Mouse (Mus musculus): ENCODE results near the gene Adam15. TPM values are rescaled to one million over a fixed set of nuclear protein-coding genes. Genes with fewer than 3 reads are reported as not detected.

Gene Adam15
- total RNA-seq (2022) = 100 to 1,000 TPM; 104 to 122 (median 108) TPM

DNA sequence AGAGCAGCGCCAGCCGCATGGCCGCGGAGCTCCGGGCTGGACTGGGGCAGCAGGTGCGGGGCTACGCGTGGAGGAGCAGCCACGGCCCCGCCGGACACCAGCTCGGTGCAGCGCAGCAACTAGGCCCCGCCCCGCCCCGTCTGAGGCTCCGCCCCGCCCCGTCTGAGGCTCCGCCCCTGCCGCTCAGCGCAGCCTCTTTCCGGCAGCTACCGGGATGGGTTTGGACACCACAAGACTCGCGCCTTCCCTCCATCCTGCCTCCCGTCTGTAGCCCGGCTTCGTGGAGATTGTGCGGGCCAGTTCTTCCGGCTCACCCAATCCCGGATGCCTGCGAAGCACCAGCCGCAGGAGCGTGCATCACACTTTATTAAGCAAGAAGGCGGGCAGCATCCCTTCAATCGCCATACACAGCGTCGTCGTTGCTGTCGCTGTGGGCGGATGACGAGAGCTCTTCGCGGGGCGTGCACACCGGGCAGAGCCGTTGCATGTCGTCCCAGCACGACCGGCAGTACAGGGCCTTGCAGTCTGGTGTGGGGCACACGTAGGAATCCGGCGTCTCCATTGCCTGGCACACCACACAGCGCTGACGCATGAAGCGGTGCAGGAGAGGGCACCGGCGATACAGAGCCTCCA, at the start of gene Adam15:
Gene Adam15, minus strand, starts transcription at position 128 of the 633 bp plus-strand sequence.
- DNase-seq (ENCODE audit: low spot score in 2 of 2) = peak; percentile 84 to 88

DNA sequence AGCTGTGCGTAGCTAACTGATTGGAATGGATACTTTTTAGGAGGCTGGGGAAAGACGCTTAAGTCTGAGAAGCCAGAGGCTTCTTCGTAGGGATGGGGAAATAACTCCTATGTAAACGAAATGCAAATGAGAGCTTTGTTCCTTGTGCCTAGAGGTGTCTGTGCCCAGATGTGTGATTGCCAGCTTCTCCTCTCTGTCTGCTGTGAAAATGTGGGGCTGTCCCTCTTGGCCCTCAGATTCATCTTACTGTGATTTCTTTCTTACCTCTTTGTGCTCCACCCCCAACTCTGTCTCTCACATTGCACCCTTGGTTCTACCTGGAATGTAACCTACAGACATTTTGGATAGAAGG, 46.8 kb upstream of the Adam15 start:
- DNase-seq (ENCODE audit: low spot score in 2 of 2) = no peak

DNA sequence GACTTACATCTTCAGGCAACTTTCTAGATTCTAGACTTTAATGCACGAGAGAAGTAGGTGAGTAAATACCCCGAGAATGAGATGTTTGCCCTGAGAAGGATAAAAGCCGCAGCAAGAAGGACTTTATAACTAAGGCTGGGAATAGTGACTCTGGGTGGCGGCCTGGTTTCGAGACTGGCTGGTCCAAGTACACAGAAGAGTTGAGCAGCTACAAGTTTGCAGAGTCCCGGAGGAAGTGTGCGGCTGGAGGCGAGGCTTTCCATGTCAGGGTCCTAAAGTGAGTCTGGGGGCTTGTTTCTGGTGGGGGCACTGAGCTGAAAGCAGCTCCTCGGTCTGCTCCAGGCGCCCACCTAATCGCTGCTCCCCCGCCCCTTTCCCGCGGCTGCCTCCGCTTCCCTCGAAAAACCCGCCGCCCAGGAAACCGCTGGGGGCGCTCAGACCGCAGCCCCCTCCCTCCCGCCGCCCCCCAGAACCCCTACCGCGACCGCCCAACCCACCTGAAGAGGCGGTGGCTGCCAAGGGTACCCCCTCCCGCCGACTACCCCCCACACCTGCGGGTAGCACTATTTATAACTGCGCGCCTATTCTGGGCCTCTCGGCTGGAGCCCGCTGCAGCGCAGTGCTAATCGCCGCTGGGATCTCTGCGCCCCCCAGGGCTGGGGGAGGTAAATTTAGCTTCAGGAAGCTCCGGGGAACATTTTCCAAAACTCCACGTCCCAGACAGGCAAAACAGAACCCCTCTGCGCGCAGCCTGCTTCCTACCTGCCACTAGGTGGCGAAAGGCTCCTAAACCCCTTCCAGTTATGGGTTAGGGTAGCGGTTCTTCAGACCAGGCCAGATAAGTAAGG, 46.2 kb upstream of the Adam15 start:
- DNase-seq (ENCODE audit: low spot score in 2 of 2) = no peak

DNA sequence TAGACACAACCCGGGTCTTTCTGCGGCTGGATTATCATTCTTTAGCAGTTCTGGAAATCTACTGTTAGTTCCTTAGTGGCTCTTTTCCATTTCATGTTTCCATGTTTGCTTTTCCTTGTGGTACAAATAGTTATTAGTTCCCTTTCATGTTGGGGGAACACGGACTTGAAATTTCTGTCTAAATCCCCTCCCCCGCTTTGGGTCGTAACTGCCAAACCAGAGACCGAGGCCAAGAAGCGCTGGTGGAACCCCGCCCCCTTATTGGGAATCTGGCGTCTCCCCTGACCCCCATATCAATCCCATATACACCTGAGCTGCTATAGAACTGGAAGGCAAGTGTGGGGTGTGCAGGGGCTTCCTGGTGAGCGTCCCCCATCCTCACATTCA, 45.6 kb upstream of the Adam15 start:
- no peak for DNase-seq (ENCODE audit: low spot score in 2 of 2)

DNA sequence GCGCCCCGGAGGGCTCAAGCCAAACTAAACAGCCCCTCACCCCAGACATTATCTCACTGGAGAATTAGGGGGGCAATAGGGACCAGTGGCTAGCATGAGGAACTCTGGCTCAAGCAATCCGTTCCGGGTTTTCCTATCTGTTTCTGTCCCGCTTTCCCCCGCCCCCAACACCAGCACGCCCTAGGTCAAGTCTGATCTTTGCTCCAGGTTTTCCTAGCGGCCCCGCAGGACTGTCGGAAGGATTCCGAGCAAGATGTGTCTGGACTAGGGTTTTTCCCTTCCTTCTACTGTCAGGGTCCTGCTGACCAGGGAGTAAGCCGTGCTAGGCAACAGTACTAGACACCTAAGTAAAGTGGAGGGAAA, 45.1 kb upstream of the Adam15 start:
- no peak for DNase-seq (ENCODE audit: low spot score in 2 of 2)

DNA sequence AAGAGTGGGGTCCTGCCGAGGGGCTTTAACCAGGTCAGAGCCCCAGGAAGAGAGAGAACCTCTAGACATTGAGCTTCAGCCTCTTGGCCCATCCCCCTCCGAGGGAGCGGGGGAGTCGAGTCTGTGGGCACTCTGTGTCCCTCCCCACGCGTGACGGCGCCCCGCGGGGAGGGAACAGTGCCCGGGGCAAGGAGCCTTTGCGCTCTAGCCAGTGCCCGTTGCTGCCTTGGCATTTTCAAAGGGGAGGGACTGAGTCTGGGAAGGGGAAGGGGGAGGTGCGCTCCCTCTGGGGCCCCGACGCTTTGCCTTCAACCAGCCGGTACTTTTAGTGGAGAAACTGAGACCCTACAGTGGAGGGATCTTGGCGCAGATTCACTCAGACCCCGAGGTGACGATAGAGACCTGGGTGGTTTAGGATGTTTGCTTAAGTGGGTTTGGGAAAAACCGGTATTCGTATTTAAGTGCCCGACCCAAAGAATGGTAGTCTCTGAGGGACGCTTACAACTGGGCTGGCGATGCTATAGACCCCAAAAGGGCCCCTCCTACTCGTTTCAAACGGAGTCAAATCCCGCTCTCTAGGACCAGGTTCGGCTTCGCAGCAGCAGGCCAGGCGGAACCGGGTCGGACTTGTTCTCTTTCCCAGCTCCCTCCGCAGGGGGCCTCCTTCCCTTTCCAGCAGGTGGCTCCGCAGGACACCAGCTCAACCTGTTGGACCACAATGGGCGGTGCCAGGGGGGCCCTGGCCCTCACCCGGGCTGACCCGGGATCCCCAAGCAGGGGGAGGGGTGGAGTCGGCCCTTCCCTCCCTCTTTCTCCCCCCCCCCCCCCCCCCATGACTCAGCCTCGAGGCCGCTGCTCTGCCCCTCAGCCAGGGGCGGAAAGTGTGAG, 44.5 kb upstream of the Adam15 start, which contains the start of gene Zbtb7b:
Gene Zbtb7b, minus strand, starts transcription at position 771 of the 888 bp plus-strand sequence.
- no peak for DNase-seq (ENCODE audit: low spot score in 2 of 2)

DNA sequence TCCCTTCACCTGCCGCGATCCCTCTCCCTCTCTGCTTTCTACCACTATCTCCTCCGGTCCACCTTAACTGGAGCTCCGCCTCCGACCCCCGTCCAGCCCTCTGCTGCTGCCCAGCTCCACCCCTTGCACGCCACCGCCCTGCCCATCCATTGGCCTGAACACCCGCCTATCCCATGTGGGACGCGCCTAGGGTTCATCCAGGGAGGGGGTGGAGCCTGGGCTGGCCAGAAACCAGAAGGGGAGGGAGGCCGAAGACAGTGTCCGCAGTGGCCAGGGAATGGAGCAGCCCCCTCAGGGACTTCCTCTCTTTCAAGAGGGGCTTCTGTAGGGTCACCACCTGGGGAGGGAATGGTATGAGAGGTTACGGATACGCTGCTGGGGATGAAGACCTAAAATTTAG, 43.8 kb upstream of the Adam15 start:
- peak; percentile 78 to 96 for DNase-seq (ENCODE audit: low spot score in 2 of 2)

DNA sequence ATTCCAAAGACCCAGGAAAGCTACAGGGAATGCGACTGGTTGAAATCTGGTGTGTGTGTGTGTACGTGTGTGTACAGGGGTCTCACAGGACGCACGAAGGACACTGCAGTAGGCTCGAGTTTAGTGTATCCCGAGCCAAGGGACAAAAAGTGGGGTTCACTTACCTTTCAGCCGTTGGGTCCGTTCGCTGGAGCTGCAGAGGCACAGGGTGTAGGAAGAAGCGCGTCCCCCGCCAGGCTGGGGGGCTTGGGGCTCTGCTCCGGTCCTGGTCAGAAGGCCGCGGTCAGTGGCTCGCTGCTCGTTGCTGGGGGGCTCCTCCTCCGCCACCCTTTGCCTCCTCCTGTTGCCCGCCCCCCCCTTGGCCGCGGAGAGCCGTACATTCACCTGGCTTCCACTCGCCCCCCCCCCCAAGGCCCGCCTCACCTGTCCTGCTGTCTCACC, 43.1 kb upstream of the Adam15 start:
- no peak for DNase-seq (ENCODE audit: low spot score in 2 of 2)

DNA sequence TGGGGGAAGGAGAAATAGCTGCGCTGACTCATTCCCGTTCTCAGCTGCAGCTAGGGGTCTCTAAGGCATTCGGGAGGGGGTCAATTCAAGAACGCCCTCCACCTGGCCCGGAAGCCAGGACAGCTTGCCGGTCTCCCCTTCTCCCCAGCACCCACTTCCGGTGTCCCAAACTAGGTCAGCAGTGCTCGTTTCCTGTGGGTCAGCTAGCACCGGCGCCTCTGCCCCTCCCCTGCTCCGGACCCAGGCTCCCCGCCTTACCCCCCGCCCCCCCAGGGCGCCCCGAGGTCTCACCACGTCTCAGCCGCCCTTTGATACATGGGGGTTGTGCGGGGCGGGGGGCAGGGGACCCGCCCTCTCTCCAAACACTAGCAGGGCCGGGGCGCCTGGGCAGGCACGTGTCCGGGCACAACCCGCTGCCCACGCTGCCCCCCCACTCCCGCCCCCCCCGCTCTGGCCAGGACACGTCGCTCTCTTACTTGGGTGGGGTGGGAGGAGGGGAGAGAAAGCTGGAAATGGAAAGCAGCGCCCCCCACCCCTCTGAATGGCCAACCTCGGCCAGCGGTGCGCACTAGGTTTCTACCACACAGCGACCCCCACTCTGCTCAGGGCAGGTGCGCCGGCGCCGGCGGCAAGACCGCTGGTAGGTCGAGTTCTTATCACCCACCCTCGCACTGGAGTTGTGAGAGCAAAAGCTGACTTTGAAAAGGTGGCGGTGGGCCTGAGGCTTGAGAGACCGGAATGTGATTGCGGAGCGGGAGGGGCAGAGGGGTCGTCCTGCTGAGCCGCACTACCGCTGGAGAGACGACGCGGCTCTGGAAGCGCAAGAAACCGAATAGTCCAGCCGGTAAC, 42.1 kb upstream of the Adam15 start:
- DNase-seq (ENCODE audit: low spot score in 2 of 2) = no peak

DNA sequence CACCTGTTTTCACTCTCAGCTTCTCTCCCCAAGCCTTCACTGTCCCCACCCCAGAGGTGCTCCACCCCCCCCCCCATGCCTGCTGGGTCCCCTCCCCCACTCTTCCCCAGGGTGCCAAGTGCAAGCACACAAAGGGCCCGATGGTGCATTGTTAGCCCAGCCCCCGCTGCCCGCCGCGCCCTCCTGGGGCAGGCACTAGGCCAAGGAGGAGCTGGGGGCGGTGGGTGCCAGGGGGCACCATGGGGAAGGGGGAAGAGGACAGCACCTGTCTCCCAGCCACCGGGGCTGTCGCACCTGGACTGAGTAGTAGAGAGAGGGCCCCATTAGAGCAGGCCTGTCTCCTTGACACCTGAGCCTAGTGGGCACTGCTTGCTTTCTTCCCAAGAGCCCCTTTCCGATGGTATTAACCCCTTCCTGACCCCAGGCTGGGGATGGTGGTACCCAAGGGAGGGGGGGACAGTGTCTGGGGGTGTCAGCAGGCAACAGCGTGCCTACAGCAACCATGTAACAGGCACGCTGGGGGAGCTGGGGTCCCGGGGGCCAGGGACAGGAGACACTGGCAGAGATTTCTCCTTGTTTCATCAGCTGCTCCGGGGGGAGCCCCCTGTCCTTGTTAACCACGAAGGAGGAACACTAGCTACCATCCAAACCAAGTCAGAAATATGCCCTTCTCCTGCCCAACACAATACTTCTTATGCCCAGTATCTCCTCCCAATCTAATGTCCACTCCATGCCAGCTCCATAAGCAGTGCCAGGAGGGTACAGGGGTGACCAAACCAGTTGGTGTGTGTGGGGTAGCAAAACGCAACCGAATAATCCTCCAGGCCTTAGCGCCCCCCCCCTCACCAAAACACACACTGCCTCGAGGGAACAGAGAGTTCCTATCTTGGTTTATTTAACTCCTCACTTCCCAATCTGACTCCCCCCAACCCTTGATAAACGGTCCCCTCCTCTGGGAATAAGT, 41.2 kb upstream of the Adam15 start:
- no peak for DNase-seq (ENCODE audit: low spot score in 2 of 2)

DNA sequence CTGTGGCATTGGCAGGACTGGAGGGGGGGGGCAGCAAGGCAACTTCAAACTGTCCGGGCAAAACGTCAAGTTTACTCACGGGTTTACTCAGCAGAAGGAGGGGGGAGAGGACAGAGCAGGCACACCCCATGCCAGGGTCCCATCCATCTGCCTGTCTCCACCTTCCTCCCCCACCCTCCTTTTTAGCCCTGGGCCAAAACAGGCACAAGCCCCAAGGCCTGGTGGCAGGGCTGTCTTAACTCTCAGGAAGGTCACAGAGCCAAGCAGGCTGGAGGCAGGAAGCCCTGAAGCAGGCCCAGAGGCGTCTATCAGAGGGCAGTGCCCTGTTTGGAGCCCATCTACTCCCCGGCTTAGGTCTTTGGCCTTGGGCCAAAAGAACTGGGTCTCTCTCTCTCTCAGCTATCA, 40.3 kb upstream of the Adam15 start:
- DNase-seq (ENCODE audit: low spot score in 2 of 2) = no peak

DNA sequence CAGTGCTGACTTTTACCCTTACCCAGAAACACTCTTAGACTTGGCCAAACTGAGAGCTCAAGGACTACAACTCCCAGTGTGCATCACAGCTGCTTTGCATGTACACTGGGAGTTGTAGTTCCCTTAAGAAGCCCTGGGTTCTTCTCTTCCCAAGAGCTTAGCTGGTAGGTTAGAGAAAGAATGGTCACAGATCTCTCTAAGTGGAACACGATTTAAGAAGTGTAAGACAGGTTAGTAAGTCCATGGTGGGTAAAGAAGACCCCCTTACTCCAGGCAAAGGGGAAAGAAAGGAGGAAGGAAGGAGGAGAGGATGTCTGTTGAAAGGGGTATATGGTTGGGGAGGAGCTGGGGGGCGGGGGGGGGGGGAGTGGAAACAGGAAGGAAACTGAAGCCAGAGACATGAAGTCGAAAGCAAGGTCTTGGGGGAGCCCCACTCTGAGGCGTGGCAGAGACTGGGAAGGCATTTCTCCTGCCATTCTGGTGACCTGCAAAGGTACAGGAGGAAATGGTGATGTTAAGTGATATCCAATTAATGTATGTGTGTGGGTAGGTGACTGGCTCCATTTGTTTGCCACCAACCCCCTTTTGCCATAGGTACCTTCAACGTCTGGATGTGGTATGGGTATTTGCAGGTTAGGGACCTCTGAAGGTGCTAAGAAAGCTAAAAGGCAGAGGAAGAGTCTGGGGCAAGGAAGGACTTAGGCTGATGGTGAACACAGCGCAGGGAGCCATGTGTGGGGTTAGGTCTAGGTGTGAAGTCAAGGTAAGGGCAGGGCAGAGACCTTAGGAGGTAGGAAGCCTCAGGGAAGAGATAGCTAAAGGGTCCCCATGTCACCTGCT, 39.3 kb upstream of the Adam15 start:
- no peak for DNase-seq (ENCODE audit: low spot score in 2 of 2)

DNA sequence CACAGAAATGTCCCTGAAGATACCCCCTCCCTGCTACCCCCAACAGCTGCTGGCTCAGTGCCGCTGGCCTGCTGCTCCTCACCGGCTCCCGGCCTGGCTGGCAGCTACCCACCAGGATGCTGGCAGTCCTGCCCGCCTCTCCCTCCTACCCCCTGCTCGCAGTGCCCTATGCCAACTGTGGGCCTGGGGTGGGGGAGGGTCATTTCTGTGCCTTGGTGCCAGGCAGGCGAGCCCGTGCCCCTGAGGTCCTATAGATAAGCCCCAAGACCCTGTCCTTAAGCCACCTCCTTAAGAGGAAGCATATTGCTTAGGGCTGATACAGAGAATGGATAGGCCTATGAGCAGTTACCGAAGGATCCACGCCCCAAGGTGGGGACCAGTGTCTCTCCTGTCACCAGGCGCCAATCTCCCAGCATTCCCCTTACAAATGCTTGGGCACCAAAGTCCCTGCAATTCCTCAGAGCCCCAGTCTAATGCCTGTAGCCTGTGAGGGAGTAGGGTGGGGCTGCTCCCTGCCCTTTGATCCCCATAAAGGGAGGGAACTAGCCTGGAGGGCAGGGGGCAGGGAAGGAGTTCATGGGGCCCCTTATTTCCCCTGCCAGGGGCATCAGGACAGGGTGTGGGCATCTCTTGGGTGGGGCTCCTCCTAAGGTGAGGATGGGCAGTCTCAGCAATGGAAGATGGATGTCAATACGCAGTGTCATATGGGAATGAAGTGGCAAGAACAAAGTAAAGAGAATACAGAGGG, 38.5 kb upstream of the Adam15 start:
- no peak for DNase-seq (ENCODE audit: low spot score in 2 of 2)

DNA sequence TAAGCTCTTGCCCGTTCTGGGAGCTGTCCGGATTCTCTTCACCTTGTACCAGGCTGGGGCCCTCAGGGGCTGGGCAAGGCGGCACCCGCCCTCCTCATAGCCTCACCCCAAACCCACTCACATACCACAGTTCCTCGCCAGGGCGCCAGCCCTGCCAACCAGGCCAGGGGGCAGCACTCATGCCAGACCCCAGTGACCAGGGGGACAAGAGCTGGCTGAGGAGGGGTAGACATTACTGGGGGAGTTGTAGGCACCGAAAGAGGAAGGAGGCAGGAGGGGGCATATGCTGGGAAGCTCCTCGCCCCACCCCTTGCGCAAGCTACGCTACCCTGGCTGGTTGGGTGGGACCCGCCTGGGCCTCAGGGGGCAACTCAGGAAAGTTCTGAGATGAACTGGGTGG, 37.8 kb upstream of the Adam15 start:
- DNase-seq (ENCODE audit: low spot score in 2 of 2) = no peak

DNA sequence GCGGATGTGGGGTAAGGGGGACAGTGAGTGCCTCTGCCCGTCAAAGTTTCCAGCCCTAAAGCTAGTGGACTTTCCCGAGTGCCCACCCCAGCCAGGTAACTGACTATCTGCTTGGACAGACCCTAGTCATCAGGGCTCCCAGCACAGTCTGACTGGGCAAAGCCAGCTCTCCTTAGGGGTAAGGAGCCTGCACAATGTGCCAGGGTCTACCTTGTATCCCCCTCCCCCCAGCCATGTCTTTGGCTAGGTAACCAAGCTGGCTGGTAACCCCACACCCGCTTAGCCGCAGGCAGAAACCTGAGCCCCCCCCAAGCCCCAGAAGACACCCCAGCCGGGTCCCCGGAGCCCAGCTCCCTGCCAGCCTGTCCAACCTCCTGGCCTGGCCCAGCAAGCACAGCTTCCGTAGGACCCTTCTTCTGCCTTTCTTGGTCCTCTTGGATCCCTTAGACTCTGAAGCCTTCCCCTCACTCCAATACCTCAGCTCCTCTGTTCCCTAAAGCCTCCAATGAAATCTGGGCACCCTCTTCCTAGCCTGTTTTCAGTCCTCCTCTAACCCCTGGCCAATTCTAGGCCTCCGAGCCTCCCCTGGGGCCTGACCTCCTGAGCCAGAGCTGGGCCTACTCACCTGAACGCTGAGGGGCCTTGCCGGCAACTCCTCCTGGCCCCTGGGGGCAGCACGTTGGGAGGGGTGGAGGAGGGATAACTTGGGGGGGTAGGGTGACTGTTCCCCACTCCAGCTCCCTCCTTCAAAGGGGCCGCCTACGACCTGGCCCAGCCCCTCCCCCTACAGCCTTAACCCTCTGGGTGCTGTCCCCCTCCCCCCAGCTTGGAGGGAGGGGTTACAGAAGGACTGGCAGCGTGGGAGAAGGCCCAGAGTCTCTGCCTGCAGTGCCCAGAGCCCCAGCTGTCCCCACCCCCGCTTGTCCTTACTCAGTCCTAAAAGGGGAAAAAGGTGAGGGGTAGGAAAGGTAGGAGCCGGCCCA, 36.9 kb upstream of the Adam15 start:
- DNase-seq (ENCODE audit: low spot score in 2 of 2) = no peak

DNA sequence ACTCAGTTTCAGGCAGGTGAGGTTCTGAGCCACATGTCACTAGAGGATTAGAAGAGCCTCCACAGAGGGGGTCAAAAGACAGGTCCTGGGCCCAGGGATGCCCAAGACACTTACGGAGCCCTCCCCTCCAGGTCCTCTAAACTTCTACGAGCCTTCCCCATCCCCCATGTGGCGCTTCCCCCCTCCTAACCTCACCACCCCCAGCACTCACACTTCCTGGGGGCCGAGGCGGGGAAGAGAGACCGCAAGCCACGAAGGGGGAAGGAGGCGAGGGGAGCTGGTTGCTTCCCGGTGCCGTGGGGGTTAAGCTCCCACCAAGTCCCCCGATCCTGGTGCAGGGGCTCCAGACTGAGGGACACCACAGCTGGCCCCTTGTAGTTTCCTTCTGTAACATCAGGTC, 35.7 kb upstream of the Adam15 start:
- no peak for DNase-seq (ENCODE audit: low spot score in 2 of 2)

Measured in left cerebral cortex, adult 8-10 months (tissue).